Mouse (Mus musculus) midbrain, embryonic 16.5 days (tissue): ENCODE measurements around the gene Shc1. TPM values are rescaled to one million over a fixed set of nuclear protein-coding genes. Genes with fewer than 3 reads are reported as not detected.
A peak's percentile ranks its signal among the peaks of the same experiment; 100 is the strongest.

Experiments
- ATAC-seq: fragments of 200-750 bp; cut with Nextera tagmentation; 2 replicates; pipeline ENCODE4 v1.8.0; 2017; ENCODE audit warnings: moderate TSS enrichment
- H3K27ac ChIP-seq: fragments of 300-500 bp; sonication (generic); 2 replicates; pipeline ENCODE4 v1.5.1; 2014; ENCODE audit warnings: mild to moderate bottlenecking, low read length, mixed read lengths
- H3K27me3 ChIP-seq: fragments of 300-500 bp; sonication (generic); 2 replicates; pipeline ENCODE4 v1.6.1; 2014; ENCODE audit warnings: low read depth, low read length, mixed read lengths; ENCODE audit not compliant: control insufficient read depth, insufficient read depth
- H3K36me3 ChIP-seq: fragments of 300-500 bp; sonication (generic); 2 replicates; pipeline ENCODE4 v1.6.1; 2014; ENCODE audit warnings: mild to moderate bottlenecking, low read length, moderate library complexity, mixed read lengths; ENCODE audit not compliant: control insufficient read depth, insufficient read depth
- H3K4me1 ChIP-seq: fragments of 300-500 bp; sonication (generic); 2 replicates; pipeline ENCODE4 v1.6.1; 2014; ENCODE audit warnings: mild to moderate bottlenecking, low read length, mixed read lengths; ENCODE audit not compliant: control insufficient read depth, insufficient read depth
- H3K4me2 ChIP-seq: fragments of 300-500 bp; sonication (generic); 2 replicates; pipeline ENCODE4 v1.6.1; 2014; ENCODE audit warnings: mild to moderate bottlenecking, low read length, mixed read lengths
- H3K4me3 ChIP-seq: fragments of 300-500 bp; sonication (generic); 2 replicates; pipeline ENCODE4 v1.5.1; 2014; ENCODE audit warnings: low read depth, mild to moderate bottlenecking, low read length, moderate library complexity, mixed read lengths
- H3K9ac ChIP-seq: fragments of 300-500 bp; sonication (generic); 2 replicates; pipeline ENCODE4 v1.6.1; 2014; ENCODE audit warnings: low read depth, low read length, mixed read lengths
- H3K9me3 ChIP-seq: fragments of 300-500 bp; sonication (generic); replicated peaks from 2 replicates; pipeline ENCODE4 v1.6.1; 2014; ENCODE audit warnings: mild to moderate bottlenecking, low read length, mixed read lengths; ENCODE audit not compliant: control insufficient read depth, poor library complexity, severe bottlenecking
- WGBS: fragments of 180-500 bp; shearing (Covaris S2); extraction: QIAGEN DNeasy Blood & Tissue Kit; methylation state at CpG from one replicate; pipeline ENCODE4 v1.1.7; 2014; 5-methylcytosine and 5-hydroxymethylcytosine counted together
- polyA plus RNA-seq: library from polyadenylated mRNA; unstranded; fragments of >200 nt; fragmentation: Nextera tagmentation; extraction: Ambion mirVana; gene quantifications from 2 replicates; pipeline ENCODE4 v1.2.1, GENCODE M21; 2015

Gene Shc1
- polyA plus RNA-seq, 1 experiment from 2014 or later = 13.2 TPM

DNA sequence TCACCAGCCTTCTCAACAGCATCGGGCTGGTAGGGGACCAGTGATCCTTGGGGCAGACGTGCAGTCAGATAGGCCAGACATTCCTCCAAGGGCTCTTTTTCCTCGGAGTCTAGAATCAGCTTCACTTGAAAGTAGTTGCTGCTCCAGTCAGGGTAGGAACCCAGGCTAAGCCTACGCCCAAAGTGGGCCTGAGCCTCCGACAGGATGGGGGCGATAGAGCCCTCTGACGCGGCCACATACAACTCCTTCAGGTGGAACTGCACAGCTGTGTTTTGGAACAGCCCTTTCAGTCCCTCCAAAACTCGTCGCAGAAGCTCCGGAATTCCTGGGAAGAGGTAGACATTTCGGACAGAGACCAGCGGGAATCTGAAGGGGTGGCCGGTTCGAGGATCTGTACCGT lies 9.8 kb upstream of the Shc1 start:
- no peak for ATAC-seq
- Histone ChIP-seq H3K36me3 (peaks cover 10% of the 10 kb centered on the region), H3K27me3 (no peaks in the 10 kb centered on the region), H3K9ac (no peak overlapping the region), H3K4me2 (no peak overlapping the region), H3K4me3 (no peak overlapping the region), H3K4me1 (peaks cover 11% of the 10 kb centered on the region), H3K27ac (no peak overlapping the region), H3K9me3 (no peaks in the 10 kb centered on the region)
- WGBS = 64% methylated on average over 16 of the region's 16 CpGs

DNA sequence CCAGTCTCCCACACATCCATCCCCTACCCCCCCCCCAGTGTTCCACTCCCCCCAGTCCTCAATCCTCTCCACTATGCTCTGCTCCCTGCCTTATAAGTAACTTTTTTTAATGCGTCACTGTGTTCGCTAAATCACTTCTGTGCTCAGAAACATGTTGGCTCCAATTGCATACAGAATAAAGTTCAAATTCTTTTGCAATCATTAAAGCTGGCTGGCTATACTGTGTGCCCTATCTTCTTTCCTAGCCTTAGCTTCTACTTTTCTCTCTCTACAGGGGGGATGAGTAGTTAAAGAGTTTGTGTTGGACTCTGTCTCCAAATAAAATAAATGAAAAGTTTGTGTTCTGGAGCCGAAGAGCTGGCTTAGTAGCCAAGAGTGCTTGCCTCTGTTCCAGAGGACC lies 8.5 kb upstream of the Shc1 start:
- ATAC-seq = no peak
- no peak overlapping the region for H3K9ac ChIP-seq
- H3K4me1 ChIP-seq = peaks cover 11% of the 10 kb centered on the region

DNA sequence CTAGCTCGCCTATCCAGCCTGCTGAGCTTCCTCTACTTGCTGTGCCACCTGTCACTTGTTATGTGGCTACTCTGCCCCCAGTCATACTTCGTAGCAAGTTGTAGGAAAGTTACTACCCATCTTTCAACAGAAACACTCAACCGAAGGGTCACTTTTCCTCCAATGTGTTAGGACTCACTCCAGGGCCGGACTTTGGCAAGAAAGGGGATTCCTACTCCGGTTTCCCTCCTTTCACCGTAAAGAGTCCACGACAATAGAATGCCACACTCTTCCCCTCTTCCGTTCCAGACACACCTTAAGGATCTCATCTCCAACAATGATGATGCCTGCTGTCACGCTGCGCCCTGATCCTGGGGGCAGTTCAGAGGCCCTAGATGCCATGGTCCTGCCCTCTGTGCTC lies 7.4 kb upstream of the Shc1 start:
- no peak for ATAC-seq
- peaks cover 10% of the 10 kb centered on the region; the same call in 1 of the 2 replicates for H3K36me3 ChIP-seq
- peak overlapping the region; percentile 48 for H3K4me3 ChIP-seq
- H3K9ac ChIP-seq = peak overlapping the region; percentile 65
- H3K27ac ChIP-seq = peak overlapping the region; percentile 65
- no peaks in the 10 kb centered on the region for H3K9me3 ChIP-seq
- H3K4me2 ChIP-seq = peak overlapping the region; percentile 85
- peaks cover 11% of the 10 kb centered on the region for H3K4me1 ChIP-seq
- whole genome bisulfite sequencing = 78% methylated on average over 10 of the region's 10 CpGs
- H3K27me3 ChIP-seq = no peaks in the 10 kb centered on the region

More for the DNA sequence above, 8.5 kb upstream of the Shc1 start:
- H3K9me3 ChIP-seq = no peaks in the 10 kb centered on the region
- no peaks in the 10 kb centered on the region for H3K27me3 ChIP-seq
- no peak overlapping the region for H3K4me2 ChIP-seq
- no peak overlapping the region for H3K27ac ChIP-seq
- peaks cover 7% of the 10 kb centered on the region; the same call in 1 of the 2 replicates for H3K36me3 ChIP-seq
- 90% methylated on average over 3 of the region's 3 CpGs for WGBS
- no peak overlapping the region for H3K4me3 ChIP-seq

DNA sequence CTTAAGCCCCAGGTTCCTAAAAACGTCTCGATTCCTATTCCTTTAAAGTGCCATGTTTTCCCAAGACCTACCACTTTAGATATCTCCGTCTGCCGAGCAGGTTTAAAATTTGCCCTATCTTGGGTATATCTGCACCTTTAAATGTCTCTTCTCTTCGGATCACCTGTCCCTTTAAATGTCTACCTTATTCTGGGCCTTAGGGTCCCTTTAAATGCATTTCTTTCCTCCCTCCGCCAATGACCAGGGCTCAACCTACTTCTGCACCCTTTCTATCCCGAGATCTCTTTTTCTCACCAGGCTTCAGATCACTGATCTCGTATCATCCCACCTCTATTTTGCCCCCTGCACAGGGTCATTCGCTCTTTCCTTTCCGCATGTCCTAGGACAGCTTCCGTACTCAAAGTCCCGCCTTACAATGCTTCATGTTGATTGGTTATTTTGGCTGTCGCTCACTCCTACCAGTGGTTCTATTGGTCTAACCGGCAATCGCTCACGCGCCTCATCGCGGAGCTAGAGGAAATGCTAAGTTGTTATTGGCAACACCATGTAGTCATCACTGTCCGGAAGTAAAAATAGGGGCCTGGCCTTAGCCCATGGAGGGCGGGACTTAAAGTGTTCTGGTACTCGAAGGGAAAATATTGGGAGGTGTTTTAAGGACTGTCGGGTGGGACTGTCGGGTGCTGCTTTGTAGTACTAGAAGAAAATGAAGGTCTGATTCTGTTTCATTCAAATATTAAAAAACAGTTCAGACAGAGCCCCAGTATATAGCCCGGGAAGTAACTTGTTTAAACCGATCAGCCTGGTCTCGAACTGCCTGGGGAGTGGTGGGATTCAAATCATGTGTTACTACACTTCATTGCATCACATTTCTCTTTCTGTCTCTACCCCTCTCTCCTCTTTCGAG lies 6.5 kb upstream of the Shc1 start, which contains the start of gene Flad1:
TSS of gene Flad1 (minus strand) at position 381 of the 904 bp plus-strand sequence.
- 6% methylated on average over 28 of the region's 28 CpGs for WGBS
- peak within 1 kb of the TSS; percentile 65 for H3K9ac ChIP-seq
- peak; percentile 100 for ATAC-seq
- peak within 1 kb of the TSS; percentile 65 for H3K27ac ChIP-seq
- H3K36me3 ChIP-seq = peaks cover 10% of the 10 kb centered on the region; the same call in 1 of the 2 replicates
- H3K9me3 ChIP-seq = no peaks in the 10 kb centered on the region
- H3K4me2 ChIP-seq = peak within 1 kb of the TSS; percentile 85
- no peaks in the 10 kb centered on the region for H3K27me3 ChIP-seq
- peak within 1 kb of the TSS; percentile 48 for H3K4me3 ChIP-seq
- H3K4me1 ChIP-seq = peaks cover 11% of the 10 kb centered on the region

DNA sequence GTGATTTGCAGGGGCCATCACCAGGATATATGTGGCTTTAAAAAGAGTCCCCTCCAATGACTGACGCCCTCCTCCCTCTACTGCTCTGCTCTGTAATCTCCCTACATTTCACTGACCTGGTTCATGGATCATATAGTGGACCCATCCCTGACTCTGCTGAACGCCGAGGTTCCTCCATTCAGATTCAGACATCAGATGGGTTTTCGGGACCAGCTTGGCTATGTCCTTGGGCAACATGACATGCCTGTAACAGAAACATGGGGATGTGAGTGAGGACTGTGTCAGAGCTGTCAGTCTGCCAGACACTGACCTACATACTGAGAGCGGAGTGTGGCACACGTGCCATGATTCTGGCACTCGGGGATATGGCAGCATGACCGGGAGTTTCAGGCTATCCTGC lies 2.1 kb upstream of the Shc1 start:
- Histone ChIP-seq H3K4me2 (no peak overlapping the region), H3K36me3 (peaks cover 4% of the 10 kb centered on the region; the same call in 1 of the 2 replicates)
- 95% methylated on average over 8 of the region's 8 CpGs for WGBS

DNA sequence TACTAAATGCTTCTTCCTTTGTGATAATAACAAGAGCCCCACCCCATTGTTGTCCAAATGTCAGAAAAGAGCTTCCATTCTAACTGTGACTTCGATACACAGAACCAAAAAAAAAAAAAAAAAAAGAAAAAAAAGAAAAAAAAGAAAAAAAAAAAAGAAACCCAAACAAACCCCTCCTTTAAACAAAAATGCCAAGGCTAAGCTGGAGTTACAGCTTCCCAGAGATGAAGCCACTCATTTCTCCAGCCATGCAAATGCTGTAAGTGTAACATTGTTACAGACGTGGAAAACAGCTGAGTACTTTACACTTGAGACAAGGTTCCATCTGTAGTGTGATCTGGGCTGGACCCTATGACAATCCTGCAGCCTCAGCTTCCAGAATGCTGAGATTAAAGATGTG lies 1.1 kb upstream of the Shc1 start:
- ATAC-seq = no peak

More for the DNA sequence above, 2.1 kb upstream of the Shc1 start:
- no peak for ATAC-seq
- no peak overlapping the region for H3K4me3 ChIP-seq
- H3K27ac ChIP-seq = no peak overlapping the region
- H3K4me1 ChIP-seq = peaks cover 20% of the 10 kb centered on the region
- no peak overlapping the region for H3K9ac ChIP-seq
- no peaks in the 10 kb centered on the region for H3K27me3 ChIP-seq
- H3K9me3 ChIP-seq = no peaks in the 10 kb centered on the region

DNA sequence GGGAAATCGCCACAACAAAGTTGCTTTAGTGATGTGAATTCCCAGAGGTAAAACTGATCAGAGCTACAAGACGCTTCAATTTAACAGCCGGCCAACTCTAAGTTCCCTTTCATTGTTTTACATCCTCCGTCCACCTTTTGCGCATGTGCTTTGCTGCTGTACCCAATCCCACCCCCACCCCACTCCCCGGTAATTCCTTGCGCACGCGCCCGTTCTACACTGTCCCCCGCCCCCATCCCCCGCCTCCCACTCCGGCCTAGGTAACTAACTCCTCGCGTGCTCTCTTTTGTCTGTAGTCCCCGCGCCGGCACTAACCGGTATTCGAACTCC lies 438 bp upstream of the Shc1 start:
- Histone ChIP-seq H3K36me3 (peaks cover 4% of the 10 kb centered on the region; the same call in 1 of the 2 replicates), H3K4me2 (peak overlapping the region; percentile 93), H3K4me1 (peaks cover 19% of the 10 kb centered on the region), H3K4me3 (peak overlapping the region; percentile 63), H3K9ac (peak overlapping the region; percentile 37; the same call in 1 of the 2 replicates), H3K27ac (peak overlapping the region; percentile 12; the same call in 1 of the 2 replicates), H3K27me3 (no peaks in the 10 kb centered on the region), H3K9me3 (no peaks in the 10 kb centered on the region)
- WGBS = under 1% methylated on average over 20 of the region's 20 CpGs
- peak; percentile 64 for ATAC-seq

More for the DNA sequence above, 1.1 kb upstream of the Shc1 start:
- H3K9ac ChIP-seq = no peak overlapping the region
- H3K4me1 ChIP-seq = peaks cover 23% of the 10 kb centered on the region
- no peaks in the 10 kb centered on the region for H3K9me3 ChIP-seq
- peaks cover 4% of the 10 kb centered on the region; the same call in 1 of the 2 replicates for H3K36me3 ChIP-seq
- H3K27ac ChIP-seq = no peak overlapping the region
- H3K4me2 ChIP-seq = peak overlapping the region; percentile 93
- H3K27me3 ChIP-seq = no peaks in the 10 kb centered on the region
- H3K4me3 ChIP-seq = peak overlapping the region; percentile 63
- WGBS = 21% methylated on average over 2 of the region's 2 CpGs

DNA sequence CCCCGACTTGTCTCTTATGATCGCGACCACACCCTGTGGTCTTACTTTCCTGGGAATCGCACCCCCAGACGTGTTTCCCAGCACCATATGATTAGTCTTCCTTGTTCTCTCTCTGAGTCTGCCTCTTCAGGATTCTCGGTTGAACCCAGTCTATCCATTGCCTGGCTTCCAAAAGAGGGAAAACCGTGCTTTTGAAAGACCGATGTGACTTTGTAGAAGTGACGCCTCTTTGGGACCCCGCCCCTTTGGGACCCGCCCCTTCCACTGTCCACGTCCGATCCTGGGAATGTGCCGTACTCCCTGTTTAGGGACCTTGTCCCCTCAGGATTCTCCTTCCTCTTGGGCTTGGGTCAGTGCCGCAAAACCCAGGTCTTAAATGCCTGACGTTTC lies 613 bp downstream of the Shc1 start:
- peak overlapping the region; percentile 63 for H3K4me3 ChIP-seq
- H3K9me3 ChIP-seq = no peaks in the 10 kb centered on the region
- H3K4me1 ChIP-seq = peaks cover 19% of the 10 kb centered on the region
- H3K9ac ChIP-seq = peak overlapping the region; percentile 61
- 0% methylated on average over 16 of the region's 16 CpGs for WGBS
- ATAC-seq = no peak; the same call in 1 of the 2 replicates
- no peaks in the 10 kb centered on the region for H3K27me3 ChIP-seq
- H3K4me2 ChIP-seq = peak overlapping the region; percentile 93
- H3K27ac ChIP-seq = peak overlapping the region; percentile 74
- H3K36me3 ChIP-seq = peaks cover 4% of the 10 kb centered on the region; the same call in 1 of the 2 replicates

DNA sequence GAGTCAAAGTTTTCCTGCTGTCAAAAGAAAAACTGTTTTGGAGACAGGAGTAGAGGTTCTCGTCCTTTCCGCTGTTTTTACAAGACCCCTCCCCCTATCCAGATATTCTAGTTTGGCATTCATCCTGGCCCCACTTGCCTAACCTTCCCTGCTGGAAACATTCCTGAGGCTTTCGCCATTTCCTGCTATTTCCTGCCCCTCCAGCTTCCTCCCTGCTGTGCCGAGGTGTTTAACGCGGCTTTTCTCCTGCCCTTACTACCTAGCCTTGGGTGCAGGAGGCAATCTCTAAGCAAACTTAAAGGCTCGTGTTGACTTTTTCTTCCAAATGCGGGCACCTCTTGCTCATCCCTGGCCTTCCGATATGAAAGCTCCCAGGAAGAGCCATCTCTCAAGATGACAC lies 1.3 kb downstream of the Shc1 start:
- peak overlapping the region; percentile 74 for H3K27ac ChIP-seq
- H3K4me2 ChIP-seq = peak overlapping the region; percentile 93
- H3K4me1 ChIP-seq = peaks cover 19% of the 10 kb centered on the region
- peaks cover 4% of the 10 kb centered on the region; the same call in 1 of the 2 replicates for H3K36me3 ChIP-seq
- no peaks in the 10 kb centered on the region for H3K27me3 ChIP-seq
- H3K9ac ChIP-seq = peak overlapping the region; percentile 8
- H3K9me3 ChIP-seq = no peaks in the 10 kb centered on the region
- 5% methylated on average over 9 of the region's 9 CpGs for WGBS
- no peak for ATAC-seq
- H3K4me3 ChIP-seq = peak overlapping the region; percentile 63
